Mouse (Mus musculus) liver, embryonic 12.5 days (tissue): ENCODE measurements at regions not wholly inside any gene's neighbourhood (a gene's known extent, or its start where the extent isn't known, plus 50 kb on each side); places are given as distances from the start of the nearest gene placed in this dataset.

Experiments used
- ATAC-seq: fragments of 200-750 bp; cut with Nextera tagmentation; 2 replicates; pipeline ENCODE4 v1.8.0; 2017; ENCODE audit warnings: moderate number of reproducible peaks, mild to moderate bottlenecking, moderate library complexity
- H3K27ac ChIP-seq: fragments of 300-500 bp; sonication (generic); 2 replicates; pipeline ENCODE4 v1.5.1; 2016; ENCODE audit warnings: mild to moderate bottlenecking
- H3K27me3 ChIP-seq: fragments of 300-500 bp; sonication (generic); replicated peaks from 2 replicates; pipeline ENCODE4 v1.6.1; 2016; ENCODE audit warnings: mild to moderate bottlenecking, moderate library complexity
- H3K36me3 ChIP-seq: fragments of 300-500 bp; sonication (generic); 2 replicates; pipeline ENCODE4 v1.6.1; 2016; ENCODE audit warnings: mild to moderate bottlenecking, moderate library complexity
- H3K4me1 ChIP-seq: fragments of 300-500 bp; sonication (generic); 2 replicates; pipeline ENCODE4 v1.6.1; 2016
- H3K4me2 ChIP-seq: fragments of 300-500 bp; sonication (generic); 2 replicates; pipeline ENCODE4 v1.6.1; 2016; ENCODE audit warnings: mild to moderate bottlenecking, moderate library complexity
- H3K4me3 ChIP-seq: fragments of 300-500 bp; sonication (generic); 2 replicates; pipeline ENCODE4 v1.5.1; 2016; ENCODE audit warnings: mild to moderate bottlenecking, moderate library complexity
- H3K9ac ChIP-seq: fragments of 300-500 bp; sonication (generic); 2 replicates; pipeline ENCODE4 v1.6.1; 2016; ENCODE audit warnings: mild to moderate bottlenecking, moderate library complexity
- H3K9me3 ChIP-seq: fragments of 300-500 bp; sonication (generic); replicated peaks from 2 replicates; pipeline ENCODE4 v1.6.1; 2016; ENCODE audit warnings: mild to moderate bottlenecking, moderate library complexity
- WGBS: fragments of 180-500 bp; shearing (Covaris S2); methylation state at CpG from one replicate; pipeline ENCODE4 v1.1.7; 2016; ENCODE audit not compliant: insufficient replicate concordance; 5-methylcytosine and 5-hydroxymethylcytosine counted together

- Histone ChIP-seq H3K4me1 (no peaks in the 10 kb centered on the region), H3K9me3 (no peaks in the 10 kb centered on the region), H3K4me3 (no peak overlapping the region), H3K27me3 (no peaks in the 10 kb centered on the region), H3K9ac (no peak overlapping the region), H3K27ac (no peak overlapping the region), H3K4me2 (no peak overlapping the region), H3K36me3 (no peaks in the 10 kb centered on the region)
- no peak for ATAC-seq
- WGBS = 67% methylated on average over 12 of the region's 12 CpGs
Observed at GRCm38 (mm10) chr11:112125249-112125933, 656.6 kb upstream of the Sox9 start.

GRCm38 (mm10) chr11:112130090-112130489 lies 651.9 kb upstream of the Sox9 start:
- no peaks in the 10 kb centered on the region for H3K36me3 ChIP-seq
- ATAC-seq = no peak
- no peaks in the 10 kb centered on the region for H3K27me3 ChIP-seq
- no peak overlapping the region for H3K4me3 ChIP-seq
- no peaks in the 10 kb centered on the region for H3K4me1 ChIP-seq
- no peaks in the 10 kb centered on the region for H3K9me3 ChIP-seq
- 35% methylated on average over 4 of the region's 4 CpGs for WGBS
- H3K27ac ChIP-seq = no peak overlapping the region
- no peak overlapping the region for H3K9ac ChIP-seq
- no peak overlapping the region for H3K4me2 ChIP-seq

- 46% methylated on average over 8 of the region's 8 CpGs for WGBS
- no peak for ATAC-seq
Observed at GRCm38 (mm10) chr11:112137401-112138020, 644.5 kb upstream of the Sox9 start.

DNA sequence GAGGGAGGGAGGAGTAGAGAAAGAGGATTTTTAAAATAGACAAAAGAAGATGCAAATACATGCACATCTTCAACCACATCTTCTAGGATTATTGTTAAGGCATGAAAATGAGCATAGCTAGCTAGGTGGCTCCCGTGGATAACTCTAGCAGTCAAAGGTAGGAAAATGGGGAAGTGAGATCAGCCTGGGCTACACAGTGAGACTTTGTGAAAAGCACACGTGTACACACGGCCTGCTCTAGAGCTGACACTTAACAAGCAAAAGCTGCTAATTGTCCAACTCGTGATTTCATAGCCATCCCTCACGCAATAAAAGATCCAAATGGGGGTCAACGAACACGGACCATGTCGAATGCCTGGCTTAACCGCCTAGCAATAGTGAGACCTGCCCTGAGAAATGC lies 642.0 kb upstream of the Sox9 start:
- H3K4me3 ChIP-seq = no peak overlapping the region
- ATAC-seq = no peak
- H3K4me1 ChIP-seq = no peaks in the 10 kb centered on the region
- 71% methylated on average over 9 of the region's 9 CpGs for WGBS
- H3K4me2 ChIP-seq = no peak overlapping the region
- H3K27ac ChIP-seq = no peak overlapping the region
- no peaks in the 10 kb centered on the region for H3K27me3 ChIP-seq
- no peak overlapping the region for H3K9ac ChIP-seq
- no peaks in the 10 kb centered on the region for H3K36me3 ChIP-seq
- no peaks in the 10 kb centered on the region for H3K9me3 ChIP-seq

More at GRCm38 (mm10) chr11:112137401-112138020, 644.5 kb upstream of the Sox9 start:
- Histone ChIP-seq H3K4me1 (no peaks in the 10 kb centered on the region), H3K27me3 (no peaks in the 10 kb centered on the region), H3K9ac (no peak overlapping the region), H3K4me2 (no peak overlapping the region), H3K27ac (no peak overlapping the region), H3K36me3 (no peaks in the 10 kb centered on the region), H3K9me3 (no peaks in the 10 kb centered on the region), H3K4me3 (no peak overlapping the region)

- no peak overlapping the region for H3K9ac ChIP-seq
- WGBS = 69% methylated on average over 4 of the region's 4 CpGs
- no peaks in the 10 kb centered on the region for H3K9me3 ChIP-seq
- H3K36me3 ChIP-seq = no peaks in the 10 kb centered on the region
- H3K4me1 ChIP-seq = no peaks in the 10 kb centered on the region
- H3K4me2 ChIP-seq = no peak overlapping the region
- no peak for ATAC-seq
- no peak overlapping the region for H3K27ac ChIP-seq
- no peaks in the 10 kb centered on the region for H3K27me3 ChIP-seq
- no peak overlapping the region for H3K4me3 ChIP-seq
Observed at GRCm38 (mm10) chr11:112140495-112140894, 641.5 kb upstream of the Sox9 start.

GRCm38 (mm10) chr11:112140912-112141311 lies 641.1 kb upstream of the Sox9 start:
- Histone ChIP-seq H3K36me3 (no peaks in the 10 kb centered on the region), H3K9me3 (no peaks in the 10 kb centered on the region), H3K9ac (no peak overlapping the region), H3K4me2 (no peak overlapping the region), H3K27ac (no peak overlapping the region), H3K4me1 (no peaks in the 10 kb centered on the region), H3K4me3 (no peak overlapping the region), H3K27me3 (no peaks in the 10 kb centered on the region)
- WGBS = 76% methylated on average over 9 of the region's 9 CpGs
- no peak for ATAC-seq

- no peak overlapping the region for H3K4me2 ChIP-seq
- no peak overlapping the region for H3K27ac ChIP-seq
- no peak overlapping the region for H3K4me3 ChIP-seq
- WGBS = 58% methylated on average over 3 of the region's 3 CpGs
- H3K36me3 ChIP-seq = no peaks in the 10 kb centered on the region
- ATAC-seq = no peak
- H3K9ac ChIP-seq = no peak overlapping the region
- H3K4me1 ChIP-seq = no peaks in the 10 kb centered on the region
- no peaks in the 10 kb centered on the region for H3K27me3 ChIP-seq
- H3K9me3 ChIP-seq = no peaks in the 10 kb centered on the region
Observed at GRCm38 (mm10) chr11:112152051-112152450, 630.0 kb upstream of the Sox9 start.

DNA sequence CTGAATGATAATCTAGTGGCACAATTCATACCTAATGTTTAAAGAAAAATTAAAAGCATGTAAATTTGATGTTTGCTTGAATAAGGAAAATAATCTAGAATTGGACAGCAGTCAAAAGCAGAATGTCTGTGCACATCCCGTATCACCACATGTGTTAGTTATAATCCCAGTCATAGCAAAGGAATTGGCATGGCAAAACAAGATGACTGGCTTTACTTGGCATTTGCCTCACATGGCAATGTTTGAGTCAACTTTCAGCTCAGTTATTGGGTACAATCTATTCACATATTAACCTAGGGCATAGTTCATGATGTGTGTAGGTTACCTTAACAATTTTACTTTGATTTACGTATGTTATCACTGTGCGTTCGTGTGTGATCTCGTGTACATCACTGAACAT lies 628.8 kb upstream of the Sox9 start:
- Histone ChIP-seq H3K9ac (no peak overlapping the region), H3K27ac (no peak overlapping the region), H3K36me3 (no peaks in the 10 kb centered on the region), H3K4me1 (no peaks in the 10 kb centered on the region), H3K4me2 (no peak overlapping the region), H3K9me3 (no peaks in the 10 kb centered on the region), H3K4me3 (no peak overlapping the region), H3K27me3 (no peaks in the 10 kb centered on the region)
- no peak for ATAC-seq
- WGBS = 83% methylated on average over 5 of the region's 5 CpGs

GRCm38 (mm10) chr11:112154712-112155319 lies 627.2 kb upstream of the Sox9 start:
- Histone ChIP-seq H3K27me3 (no peaks in the 10 kb centered on the region), H3K27ac (no peak overlapping the region), H3K4me2 (peak overlapping the region; percentile 36; the same call in 1 of the 2 replicates), H3K9ac (no peak overlapping the region), H3K4me3 (no peak overlapping the region), H3K4me1 (no peaks in the 10 kb centered on the region), H3K9me3 (no peaks in the 10 kb centered on the region), H3K36me3 (no peaks in the 10 kb centered on the region)
- WGBS = 42% methylated on average over 11 of the region's 11 CpGs
- no peak for ATAC-seq

DNA sequence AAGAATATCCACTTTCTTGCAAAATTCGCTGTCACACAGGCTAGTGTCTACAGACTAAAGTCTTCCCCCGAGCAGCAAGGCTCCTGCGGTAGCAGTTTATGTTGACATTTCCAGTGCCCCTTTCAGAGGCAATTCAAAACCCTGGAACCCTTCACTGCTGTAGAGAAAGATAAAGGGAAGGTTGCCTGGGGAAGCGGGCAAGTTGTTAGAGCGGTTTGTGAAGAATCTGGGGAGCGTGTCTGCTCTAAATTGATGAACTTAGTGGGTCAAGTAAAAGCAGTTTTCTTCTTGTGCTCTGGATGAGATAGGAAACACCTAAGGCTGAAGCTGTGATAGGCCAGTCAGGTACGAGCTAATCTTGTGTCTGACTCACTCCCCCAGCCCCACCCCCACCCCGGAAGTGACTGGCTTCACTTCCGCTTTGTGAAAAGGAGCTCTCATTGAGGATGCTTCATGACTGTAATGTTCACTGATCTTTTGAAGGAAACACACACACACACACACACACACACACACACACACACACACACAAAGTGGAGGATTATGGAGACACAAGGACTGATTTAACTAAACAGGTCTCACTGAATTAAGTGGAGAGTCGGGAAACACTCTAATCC lies 626.6 kb upstream of the Sox9 start:
- H3K27ac ChIP-seq = no peak overlapping the region
- no peaks in the 10 kb centered on the region for H3K4me1 ChIP-seq
- no peaks in the 10 kb centered on the region for H3K9me3 ChIP-seq
- no peaks in the 10 kb centered on the region for H3K27me3 ChIP-seq
- no peaks in the 10 kb centered on the region for H3K36me3 ChIP-seq
- 34% methylated on average over 10 of the region's 10 CpGs for WGBS
- H3K9ac ChIP-seq = no peak overlapping the region
- peak overlapping the region; percentile 36 for H3K4me2 ChIP-seq
- no peak for ATAC-seq
- no peak overlapping the region for H3K4me3 ChIP-seq

- no peak for ATAC-seq
- H3K27ac ChIP-seq = no peak overlapping the region
- H3K36me3 ChIP-seq = no peaks in the 10 kb centered on the region
- H3K4me3 ChIP-seq = no peak overlapping the region
- H3K4me1 ChIP-seq = no peaks in the 10 kb centered on the region
- no peak overlapping the region for H3K4me2 ChIP-seq
- H3K27me3 ChIP-seq = no peaks in the 10 kb centered on the region
- 60% methylated on average over 7 of the region's 7 CpGs for WGBS
- no peaks in the 10 kb centered on the region for H3K9me3 ChIP-seq
- H3K9ac ChIP-seq = no peak overlapping the region
Observed at GRCm38 (mm10) chr11:112163681-112164265, 618.3 kb upstream of the Sox9 start.

- Histone ChIP-seq H3K9me3 (0 out of 2 replicates have a peak, but pooled peaks cover 3% of the 10 kb centered on the region), H3K9ac (no peak overlapping the region), H3K36me3 (no peaks in the 10 kb centered on the region), H3K4me3 (no peak overlapping the region), H3K4me1 (no peaks in the 10 kb centered on the region), H3K27me3 (no peaks in the 10 kb centered on the region), H3K27ac (no peak overlapping the region), H3K4me2 (no peak overlapping the region)
- no peak for ATAC-seq
- 74% methylated on average over 10 of the region's 10 CpGs for WGBS
Observed at GRCm38 (mm10) chr11:112173585-112173984, 608.4 kb upstream of the Sox9 start.
